Mouse (Mus musculus): ENCODE measurements around the gene Sh2d3c.
A peak's percentile ranks its signal among the peaks of the same experiment; 100 is the strongest.

The Sh2d3c gene

GRCm38 (mm10) chr2:32756674-32757055 lies 35.8 kb downstream of the Sh2d3c start:
- no peak for DNase-seq (ENCODE audit: low read depth, low spot score)

DNA sequence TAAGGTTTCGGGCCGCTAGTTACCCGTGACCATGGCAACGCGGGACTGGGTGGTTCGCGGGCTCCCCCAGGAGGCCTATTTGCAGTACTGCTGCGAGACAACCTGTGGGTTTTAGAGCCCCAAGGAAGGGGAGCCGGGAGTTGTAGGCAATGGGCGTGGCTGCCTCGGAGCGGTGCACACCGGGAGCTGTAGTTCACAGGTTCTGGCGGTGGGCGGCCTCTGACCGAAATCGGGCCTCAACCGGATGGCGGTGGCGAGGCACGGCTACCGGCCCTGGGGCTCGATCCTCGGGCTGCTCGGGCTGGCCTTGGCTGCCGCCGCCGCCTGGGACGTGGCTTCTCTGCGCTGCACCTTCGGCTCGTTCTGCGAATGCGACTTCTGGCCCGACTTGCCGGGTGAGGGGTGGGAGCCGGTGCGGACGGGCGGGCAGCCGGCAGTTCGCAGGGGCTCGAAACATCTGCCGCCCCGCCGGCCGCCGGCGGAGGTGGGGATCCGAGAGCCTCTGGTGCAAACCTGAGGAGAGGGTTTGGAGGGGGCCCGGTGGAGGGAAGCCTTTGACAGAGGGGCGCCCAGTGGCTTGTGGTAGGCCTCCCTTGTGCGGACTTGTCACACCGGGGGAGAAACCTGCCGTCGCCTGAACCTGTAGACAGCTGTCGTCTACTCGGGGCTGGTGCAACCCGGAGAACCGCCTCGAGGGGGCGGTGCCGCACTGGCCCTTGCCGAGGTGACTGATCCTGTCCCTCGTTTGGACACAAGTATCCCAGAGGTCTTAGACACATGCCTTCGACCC lies 36.4 kb downstream of the Sh2d3c start, which contains the start of gene Tor2a:
Gene Tor2a, plus strand, starts transcription at position 179 of the 790 bp plus-strand sequence.
- peak; percentile 97 for DNase-seq (ENCODE audit: low read depth, low spot score)

GRCm38 (mm10) chr2:32758503-32758902 lies 37.6 kb downstream of the Sh2d3c start:
- DNase-seq (ENCODE audit: low read depth, low spot score), result no peak

GRCm38 (mm10) chr2:32759001-32759400 lies 38.1 kb downstream of the Sh2d3c start:
- DNase-seq (ENCODE audit: low read depth, low spot score), result no peak

- no peak for DNase-seq (ENCODE audit: low read depth, low spot score)
Observed at GRCm38 (mm10) chr2:32761361-32761760, 40.5 kb downstream of the Sh2d3c start.

DNA sequence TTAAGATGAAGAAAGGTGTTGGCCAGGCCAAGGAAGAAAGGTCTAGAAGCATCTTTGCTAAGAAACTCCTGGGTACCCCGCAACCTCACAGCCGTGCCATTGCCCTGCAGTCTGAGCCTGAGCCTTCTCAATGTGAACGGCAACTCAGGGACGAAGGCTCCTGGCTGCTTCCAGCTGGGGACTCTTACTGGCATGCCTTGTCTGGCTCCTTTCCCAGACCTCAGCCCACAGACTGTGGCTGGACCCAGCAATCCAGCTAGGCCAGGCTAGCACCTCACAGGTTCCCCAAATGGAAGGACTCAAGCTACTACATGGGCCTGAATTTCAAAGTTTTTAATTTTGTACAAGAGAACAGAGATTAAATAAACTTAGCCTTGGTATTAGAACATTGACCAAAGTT lies 41.0 kb downstream of the Sh2d3c start:
- DNase-seq (ENCODE audit: low read depth, low spot score), result no peak

- DNase-seq (ENCODE audit: low read depth, low spot score), result no peak
Observed at GRCm38 (mm10) chr2:32763353-32763752, 42.5 kb downstream of the Sh2d3c start.

- no peak for DNase-seq (ENCODE audit: low read depth, low spot score)
Observed at GRCm38 (mm10) chr2:32767241-32767640, 46.4 kb downstream of the Sh2d3c start.

DNA sequence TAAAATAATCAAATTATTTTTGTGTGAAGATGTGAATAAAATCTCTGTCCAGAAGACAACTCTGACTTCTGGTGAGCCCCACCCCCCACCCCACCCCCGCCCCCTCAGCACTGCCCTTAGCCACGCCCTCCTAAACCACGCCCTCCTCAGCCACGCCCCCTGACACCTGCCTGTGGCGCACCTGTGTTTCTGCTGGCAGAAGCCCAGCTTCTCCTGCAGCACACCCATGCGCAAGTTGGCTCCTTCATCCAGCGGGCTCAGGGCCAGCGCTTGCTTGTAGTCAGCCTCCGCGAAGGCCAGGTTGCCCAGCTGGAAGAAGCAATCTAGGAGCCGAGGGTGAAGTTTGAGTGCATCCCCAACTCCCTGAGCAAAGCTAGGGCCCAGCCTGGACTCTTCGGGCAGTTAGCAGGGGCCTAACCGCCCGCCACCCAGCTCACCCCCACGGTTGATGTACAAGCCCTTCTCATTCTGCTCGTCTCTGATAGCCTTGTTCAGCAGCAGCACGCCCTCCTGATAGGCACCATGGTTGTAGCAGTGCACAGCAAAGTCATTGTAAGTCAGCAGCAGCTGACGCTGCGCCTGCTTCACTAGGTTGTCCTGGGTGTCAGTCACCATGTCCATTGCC lies 47.9 kb downstream of the Sh2d3c start:
- peak; percentile 46 for DNase-seq (ENCODE audit: low read depth, low spot score)

DNA sequence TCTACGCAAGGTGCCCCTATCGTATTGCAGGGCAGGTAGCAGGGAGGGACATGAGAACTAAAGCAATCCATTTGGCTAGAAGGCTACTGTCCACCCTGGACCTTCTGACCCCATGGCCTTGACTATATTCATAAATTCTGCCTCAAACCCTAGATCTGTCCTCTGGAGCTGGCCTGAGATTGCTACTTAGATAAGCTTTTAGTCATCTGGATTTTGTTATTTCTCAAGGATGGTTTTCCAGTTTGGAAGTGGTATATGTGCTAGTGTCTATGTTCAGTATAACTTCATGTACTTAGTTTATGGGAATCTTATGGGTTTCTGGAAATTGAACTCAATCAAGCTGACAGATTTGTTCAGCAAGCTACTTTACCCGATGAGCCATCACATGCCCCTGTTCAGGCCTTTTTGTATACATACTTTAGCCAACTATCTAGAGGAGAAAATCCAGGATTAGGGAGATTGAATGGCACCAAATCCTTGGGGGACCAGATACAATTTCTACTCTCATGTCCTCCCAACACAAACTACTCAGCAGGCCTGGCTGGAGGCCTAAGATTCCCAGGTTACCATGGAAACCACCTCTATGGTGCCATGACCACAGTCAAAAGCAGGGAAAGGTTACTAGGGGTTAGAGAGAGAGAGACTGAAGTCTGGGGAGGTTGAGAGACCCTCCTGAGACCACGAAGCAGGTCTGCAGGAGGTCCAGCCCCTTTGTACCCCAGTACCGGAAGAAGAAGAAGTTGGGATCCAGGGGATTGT lies 48.7 kb downstream of the Sh2d3c start:
- DNase-seq (ENCODE audit: low read depth, low spot score), result no peak

DNA sequence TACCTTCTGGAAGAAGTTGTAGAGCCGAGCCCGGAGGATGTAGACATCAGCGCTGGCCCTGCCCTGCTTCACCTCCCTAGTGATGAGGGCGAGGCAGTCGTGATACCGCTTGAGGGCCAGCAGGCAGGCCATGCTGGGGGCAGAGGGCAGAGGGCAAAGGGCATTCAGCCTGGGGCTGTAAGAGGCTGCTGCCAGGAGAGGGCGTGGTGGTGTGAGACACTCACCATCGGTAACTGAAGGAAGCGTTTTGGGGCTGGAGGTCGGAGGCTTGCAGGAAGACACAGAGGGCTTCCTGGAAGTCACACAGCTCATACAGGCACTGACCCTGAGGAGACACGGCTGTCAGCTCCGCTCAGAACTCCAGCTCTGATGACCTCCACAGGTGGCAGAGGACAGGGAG lies 51.0 kb downstream of the Sh2d3c start:
- peak; percentile 52 for DNase-seq (ENCODE audit: low read depth, low spot score)

DNA sequence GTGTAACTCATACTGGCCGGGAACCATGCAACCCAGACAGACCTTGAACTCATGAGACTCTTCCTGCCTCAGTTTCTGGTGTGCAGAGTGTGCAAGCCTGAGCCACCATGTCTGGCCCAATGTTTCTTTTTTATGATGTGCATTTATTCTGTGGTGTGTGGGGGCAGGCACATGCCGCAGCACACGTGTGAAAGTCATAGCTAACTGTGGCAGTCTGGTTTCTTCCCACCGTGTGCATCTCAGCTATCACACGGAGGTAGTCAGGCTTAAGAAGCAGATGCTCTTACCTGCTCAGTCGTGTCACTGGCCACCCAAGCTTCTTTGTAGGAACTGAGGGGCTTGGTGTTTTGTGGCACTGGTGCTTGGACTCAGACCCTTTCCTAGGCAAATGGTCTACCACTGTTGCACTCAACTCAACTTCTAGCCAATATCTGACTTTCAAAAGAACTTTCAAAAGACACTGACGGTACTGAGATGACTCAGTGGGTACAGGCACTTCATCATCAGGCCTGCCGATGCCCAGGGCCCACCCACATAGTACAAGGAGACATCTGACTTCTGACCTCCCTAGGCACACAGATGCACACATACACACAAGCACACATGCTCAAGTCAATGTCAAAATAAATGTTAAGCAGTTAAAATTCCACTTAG lies 51.9 kb downstream of the Sh2d3c start:
- no peak for DNase-seq (ENCODE audit: low read depth, low spot score)

- peak; percentile 96 for DNase-seq (ENCODE audit: low read depth, low spot score)
Observed at GRCm38 (mm10) chr2:32775359-32776074, 54.7 kb downstream of the Sh2d3c start, which contains the start of the genes Ttc16 and Ptrh1. Gene Ttc16, minus strand, starts transcription at chr2:32775633. Gene Ptrh1, plus strand, starts transcription at chr2:32775786.

DNA sequence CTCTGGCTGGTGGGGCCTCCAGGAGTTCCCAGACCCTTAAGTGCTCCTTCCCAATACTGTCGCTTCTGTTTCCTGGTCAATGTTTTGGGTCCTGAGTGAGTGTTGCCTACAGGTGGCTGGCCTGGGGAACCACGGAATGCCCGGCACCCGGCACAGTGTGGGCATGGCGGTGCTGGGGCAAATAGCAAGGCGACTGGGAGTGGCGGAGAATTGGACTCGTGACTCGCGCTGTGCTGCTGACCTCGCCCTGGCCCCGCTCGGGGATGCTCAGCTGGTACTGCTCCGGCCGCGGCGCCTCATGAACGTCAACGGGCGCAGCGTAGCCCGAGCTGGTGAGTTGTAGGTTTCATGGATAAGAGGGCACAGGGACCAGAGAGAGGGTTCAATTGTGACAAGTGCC lies 55.3 kb downstream of the Sh2d3c start:
- DNase-seq (ENCODE audit: low read depth, low spot score), result no peak

DNA sequence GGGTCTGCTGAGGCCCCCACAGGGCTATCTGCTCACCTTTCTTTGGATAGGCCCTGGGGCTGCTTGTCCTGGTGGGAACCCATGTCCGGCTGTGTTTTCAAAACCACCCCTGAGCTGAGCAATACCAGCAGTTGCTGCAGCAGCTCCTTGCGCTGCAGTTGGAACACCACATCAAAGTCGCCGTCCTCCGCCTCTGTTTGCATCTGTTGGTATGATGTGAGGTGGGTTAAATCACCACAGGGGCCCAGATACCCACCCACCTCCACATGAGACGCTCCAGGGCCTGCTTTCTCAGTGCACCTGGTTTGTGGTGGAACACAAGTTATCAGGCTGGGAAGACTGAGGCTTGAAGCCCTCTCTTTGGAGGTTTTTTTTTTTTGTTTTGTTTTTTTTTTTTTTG lies 57.2 kb downstream of the Sh2d3c start:
- no peak for DNase-seq (ENCODE audit: low read depth, low spot score)

- DNase-seq (ENCODE audit: low read depth, low spot score), result peak; percentile 77
Observed at GRCm38 (mm10) chr2:32779131-32779530, 58.3 kb downstream of the Sh2d3c start.

DNA sequence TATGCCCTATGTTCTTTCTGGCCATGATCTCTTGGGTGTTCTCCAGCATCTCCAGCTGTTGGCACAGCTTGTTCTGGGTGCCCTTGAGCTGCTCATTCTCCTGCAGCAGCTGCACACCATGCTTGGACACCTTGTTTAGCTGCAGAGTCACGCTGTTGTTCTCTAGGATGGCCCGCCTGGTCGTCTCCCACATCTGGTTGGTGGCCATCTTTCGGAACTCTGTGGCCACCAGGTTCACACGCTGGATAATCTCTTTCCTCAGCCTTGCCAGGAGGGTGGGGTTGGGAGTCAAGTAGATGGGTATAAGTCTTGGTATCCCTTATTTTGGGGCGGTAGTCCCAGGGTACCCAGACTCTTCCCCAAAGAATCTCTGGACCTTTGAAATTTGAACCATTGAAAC lies 58.9 kb downstream of the Sh2d3c start:
- DNase-seq (ENCODE audit: low read depth, low spot score), result no peak

- DNase-seq (ENCODE audit: low read depth, low spot score), result peak; percentile 80
Observed at GRCm38 (mm10) chr2:32781710-32782109, 60.9 kb downstream of the Sh2d3c start.

DNA sequence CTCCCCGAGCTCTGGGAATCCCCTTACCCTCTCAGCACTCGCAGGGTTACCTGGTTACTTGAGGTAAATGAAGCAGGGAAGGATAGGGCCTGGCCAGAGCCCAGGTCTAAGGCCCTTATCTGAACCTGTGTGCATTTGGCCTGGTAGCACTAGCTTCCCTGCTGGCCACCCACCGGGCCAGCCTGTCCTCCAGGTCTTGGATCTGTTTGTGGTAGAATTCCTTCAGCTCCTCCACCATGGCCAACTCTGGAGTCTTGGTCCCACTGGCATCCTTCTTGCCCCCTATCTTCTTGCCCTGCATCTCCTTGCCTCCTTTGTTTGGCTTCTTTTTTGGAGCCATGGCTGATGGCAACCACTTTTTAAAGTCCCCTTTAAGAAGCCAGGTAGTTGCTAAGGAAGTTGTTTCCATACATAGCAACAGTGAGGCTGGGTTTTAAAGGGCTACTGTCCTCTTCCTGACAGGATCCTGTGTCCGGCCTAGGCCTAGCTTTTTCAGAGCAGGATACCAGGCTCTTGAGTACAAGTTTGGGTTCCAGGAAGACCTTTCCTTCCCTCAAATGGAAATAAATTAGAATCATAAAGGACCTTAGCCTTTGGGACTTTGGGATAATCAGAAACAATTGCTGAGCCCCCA lies 63.3 kb downstream of the Sh2d3c start, which contains the start of gene Cfap157:
Gene Cfap157, minus strand, starts transcription at position 381 of the 634 bp plus-strand sequence.
- no peak for DNase-seq (ENCODE audit: low read depth, low spot score)

DNA sequence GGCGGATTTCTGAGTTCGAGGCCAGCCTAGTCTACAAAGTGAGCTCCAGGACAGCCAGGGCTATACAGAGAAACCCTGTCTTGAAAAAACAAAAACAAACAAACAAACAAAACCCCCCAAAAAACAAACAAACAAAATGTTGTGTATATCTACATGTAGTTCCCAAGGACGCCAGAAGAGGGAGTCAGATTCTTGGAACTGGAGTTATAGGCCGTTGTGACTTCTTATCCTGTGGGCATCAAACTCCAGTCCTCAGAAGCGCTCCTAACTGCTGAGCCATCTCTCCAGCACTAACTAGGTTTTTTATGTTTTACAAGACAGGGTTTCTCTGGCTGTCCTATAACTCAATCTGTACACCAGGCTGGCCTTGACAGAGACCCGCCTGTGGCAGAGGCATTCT lies 66.3 kb downstream of the Sh2d3c start:
- peak; percentile 45 for DNase-seq (ENCODE audit: low read depth, low spot score)

DNA sequence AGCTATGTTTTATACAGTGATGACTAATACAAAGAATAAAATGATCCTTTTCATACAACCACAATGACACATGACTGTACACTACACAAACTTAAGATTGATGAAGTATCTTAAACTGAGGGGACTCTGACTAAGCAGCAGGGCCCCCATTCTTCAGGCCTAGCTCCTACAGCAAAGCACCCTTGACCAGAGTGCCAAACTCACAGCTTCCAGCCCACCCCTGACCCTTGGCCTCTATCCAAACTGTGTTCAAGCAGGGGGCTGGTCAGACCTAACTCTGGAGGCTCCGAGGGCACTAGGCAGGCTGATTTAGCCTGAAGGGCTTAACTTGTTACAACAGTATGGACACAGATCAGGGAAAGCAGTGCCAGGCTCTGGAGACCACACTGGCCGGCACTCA lies 67.7 kb downstream of the Sh2d3c start:
- no peak for DNase-seq (ENCODE audit: low read depth, low spot score)
